Mouse (Mus musculus): ENCODE data around the gene Eno3.

DNA sequence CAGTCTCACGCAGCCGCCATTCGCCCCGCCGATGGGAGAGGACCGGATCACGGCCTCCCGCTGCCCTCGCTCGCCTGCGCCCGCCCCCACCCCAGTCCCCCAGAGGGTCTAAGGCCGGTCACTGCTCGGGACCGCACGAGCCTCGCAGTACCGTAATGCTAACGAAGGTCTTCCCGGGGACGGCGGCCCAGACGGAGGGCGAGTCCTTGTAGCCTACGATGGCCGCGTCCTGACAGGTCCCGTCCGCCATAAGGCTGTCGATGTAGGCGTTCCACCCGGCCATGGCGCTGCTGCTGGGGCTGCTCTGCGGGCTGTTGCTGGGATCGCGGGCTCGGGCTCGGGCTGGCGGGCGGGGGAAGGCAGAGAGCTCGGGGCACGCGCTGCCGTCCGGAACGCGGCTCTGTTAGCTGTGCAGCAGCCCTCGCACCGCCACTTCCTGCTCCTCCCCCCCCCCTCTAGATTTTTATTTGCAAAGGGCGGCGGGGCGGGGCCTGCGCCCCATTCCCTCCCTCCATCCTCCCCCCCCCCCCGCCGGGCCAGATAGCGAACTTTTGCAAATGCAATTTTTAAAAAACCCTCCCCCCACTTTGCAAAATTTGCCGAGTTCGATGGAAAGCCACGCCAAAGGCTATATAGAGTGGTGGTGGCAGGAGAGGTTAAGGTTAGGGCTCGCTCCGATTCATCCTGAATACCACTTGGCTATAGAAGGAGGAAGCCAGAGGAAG is 2.6 kb upstream of the Eno3 start, which contains the start of gene Pfn1:
- TF ChIP-seq CTCF (IDR thresholded peaks at IDR 0.05; ENCODE audit: low read depth) (no peak), EP300 (IDR thresholded peaks at IDR 0.05; ENCODE audit: low read depth) (no peak; the same call in 1 of the 2 replicates)
